Mouse (Mus musculus): ENCODE measurements at regions not wholly inside any gene's neighbourhood (a gene's known extent, or its start where the extent isn't known, plus 50 kb on each side); places are given as distances from the start of the nearest gene placed in this dataset.

GRCm38 (mm10) chr1:144452141-144452540 lies 115.3 kb downstream of the Rgs21 start:
- Histone ChIP-seq H3K27me3 (replicated peaks) (no peaks in the 10 kb centered on the region), H3K36me3 (no peaks in the 10 kb centered on the region), H3K9ac (no peak overlapping the region), H3K4me3 (no peak overlapping the region), H3K9me3 (no peaks in the 10 kb centered on the region), H3K4me1 (no peaks in the 10 kb centered on the region), H3K4me2 (replicated peaks) (no peak overlapping the region), H3K27ac (no peak overlapping the region)
- WGBS: 74% methylated on average over 1 of the region's 1 CpGs
- no peak for ATAC-seq (ENCODE audit: low FRiP score, low read depth)

DNA sequence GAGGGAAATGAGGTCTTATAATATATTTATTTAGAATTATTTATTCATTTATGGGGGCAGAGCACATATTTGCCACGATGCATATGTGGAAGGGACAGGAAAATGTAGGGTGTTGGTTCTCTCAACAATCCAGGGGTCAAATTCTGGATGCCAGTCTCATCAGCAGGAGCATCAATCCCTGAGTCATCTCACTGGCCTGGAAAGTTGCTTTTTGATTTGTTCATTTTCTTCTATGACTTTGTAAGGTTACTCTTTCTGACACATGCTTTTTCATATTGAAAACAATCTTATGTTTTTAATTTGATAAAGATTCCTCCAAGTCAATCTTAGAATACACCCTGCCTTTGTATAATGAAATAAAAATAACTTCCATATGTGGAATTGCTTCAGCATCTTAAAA lies 115.7 kb downstream of the Rgs21 start:
- Histone ChIP-seq H3K4me3 (no peak overlapping the region), H3K4me1 (no peaks in the 10 kb centered on the region), H3K9me3 (no peaks in the 10 kb centered on the region), H3K36me3 (no peaks in the 10 kb centered on the region), H3K4me2 (replicated peaks) (no peak overlapping the region), H3K27me3 (replicated peaks) (no peaks in the 10 kb centered on the region), H3K27ac (no peak overlapping the region), H3K9ac (no peak overlapping the region)
- WGBS: 64% methylated on average over 1 of the region's 1 CpGs
- no peak for ATAC-seq (ENCODE audit: low FRiP score, low read depth)

DNA sequence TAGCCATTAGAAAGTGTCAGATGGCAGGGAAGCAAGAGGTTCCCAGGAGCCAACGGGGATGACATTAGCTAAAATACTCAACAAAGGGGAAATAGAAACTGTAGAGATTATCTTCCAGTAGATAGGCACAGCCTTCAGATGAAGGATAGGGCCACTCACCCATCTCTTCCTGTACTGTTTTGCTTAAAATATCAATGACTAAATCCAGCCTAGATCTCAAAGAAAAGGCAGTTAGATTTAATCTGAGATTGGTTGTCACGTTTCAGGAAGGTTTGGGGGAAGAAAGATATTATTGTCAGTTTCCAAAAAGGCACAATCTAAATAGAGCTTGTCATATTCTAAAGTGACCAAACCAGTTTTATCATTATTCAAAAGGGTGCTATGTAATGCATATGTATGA lies 130.8 kb downstream of the Rgs21 start:
- ATAC-seq (ENCODE audit: low FRiP score, low read depth): no peak
- Histone ChIP-seq H3K27me3 (replicated peaks) (no peaks in the 10 kb centered on the region), H3K9me3 (no peaks in the 10 kb centered on the region), H3K27ac (no peak overlapping the region), H3K36me3 (no peaks in the 10 kb centered on the region), H3K4me2 (replicated peaks) (no peak overlapping the region), H3K4me1 (no peaks in the 10 kb centered on the region), H3K4me3 (no peak overlapping the region), H3K9ac (no peak overlapping the region)
- 88% methylated on average over 2 of the region's 2 CpGs for WGBS

GRCm38 (mm10) chr1:144432816-144433215 lies 134.7 kb downstream of the Rgs21 start:
- no peaks in the 10 kb centered on the region for H3K9me3 ChIP-seq
- no peaks in the 10 kb centered on the region for H3K4me1 ChIP-seq
- H3K4me3 ChIP-seq: no peak overlapping the region
- H3K27me3 ChIP-seq (replicated peaks): no peaks in the 10 kb centered on the region
- no peak overlapping the region for H3K27ac ChIP-seq
- WGBS: 94% methylated on average over 2 of the region's 2 CpGs
- no peaks in the 10 kb centered on the region for H3K36me3 ChIP-seq
- H3K9ac ChIP-seq: no peak overlapping the region
- H3K4me2 ChIP-seq (replicated peaks): no peak overlapping the region
- ATAC-seq (ENCODE audit: low FRiP score, low read depth): no peak

GRCm38 (mm10) chr1:144431535-144432276 lies 135.8 kb downstream of the Rgs21 start:
- WGBS: 88% methylated on average over 5 of the region's 5 CpGs

DNA sequence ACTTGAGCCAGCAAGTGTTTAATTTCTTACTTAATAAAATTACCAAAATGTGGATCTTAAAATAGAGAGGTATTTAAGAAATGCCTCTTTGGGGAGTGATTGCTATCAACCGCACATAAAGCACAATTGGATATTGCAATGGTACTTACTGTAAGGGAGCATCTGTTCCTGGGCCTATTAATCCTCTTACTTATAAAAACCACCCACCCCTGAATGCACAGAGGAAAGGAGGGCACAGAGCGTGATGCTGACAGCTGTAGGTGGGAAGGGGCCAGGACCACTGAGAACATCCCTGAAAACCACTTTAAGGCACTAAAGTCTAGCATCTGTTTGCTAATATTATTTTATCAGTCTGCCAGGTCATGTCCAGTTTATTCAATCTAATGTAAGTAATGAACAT lies 146.1 kb downstream of the Rgs21 start:
- Histone ChIP-seq H3K4me1 (no peaks in the 10 kb centered on the region), H3K27ac (no peak overlapping the region), H3K36me3 (no peaks in the 10 kb centered on the region), H3K9me3 (no peaks in the 10 kb centered on the region), H3K4me2 (replicated peaks) (no peak overlapping the region), H3K4me3 (no peak overlapping the region), H3K27me3 (replicated peaks) (no peaks in the 10 kb centered on the region), H3K9ac (no peak overlapping the region)
- 81% methylated on average over 2 of the region's 2 CpGs for WGBS
- ATAC-seq (ENCODE audit: low FRiP score, low read depth): no peak

More at GRCm38 (mm10) chr1:144431535-144432276, 135.8 kb downstream of the Rgs21 start:
- Histone ChIP-seq H3K4me1 (no peaks in the 10 kb centered on the region), H3K4me2 (replicated peaks) (no peak overlapping the region), H3K4me3 (no peak overlapping the region), H3K27me3 (replicated peaks) (no peaks in the 10 kb centered on the region), H3K36me3 (no peaks in the 10 kb centered on the region), H3K27ac (no peak overlapping the region), H3K9me3 (no peaks in the 10 kb centered on the region), H3K9ac (no peak overlapping the region)
- 0 out of 2 replicates have a peak, but pooled peaks have one; percentile 41 for ATAC-seq (ENCODE audit: low FRiP score, low read depth)

- WGBS: 39% methylated on average over 14 of the region's 15 CpGs
- H3K27me3 ChIP-seq (replicated peaks): no peaks in the 10 kb centered on the region
- ATAC-seq (ENCODE audit: low FRiP score, low read depth): peak; percentile 78
- H3K4me3 ChIP-seq: no peak overlapping the region
- H3K27ac ChIP-seq: no peak overlapping the region
- H3K9ac ChIP-seq: no peak overlapping the region
- H3K4me1 ChIP-seq: no peaks in the 10 kb centered on the region
- H3K9me3 ChIP-seq: no peaks in the 10 kb centered on the region
- no peaks in the 10 kb centered on the region for H3K36me3 ChIP-seq
- H3K4me2 ChIP-seq (replicated peaks): no peak overlapping the region
Observed at GRCm38 (mm10) chr1:144406387-144407383, 157.6 kb upstream of the Rgs1 start.

- Histone ChIP-seq H3K27ac (no peak overlapping the region), H3K4me2 (replicated peaks) (no peak overlapping the region), H3K4me1 (no peaks in the 10 kb centered on the region), H3K27me3 (replicated peaks) (no peaks in the 10 kb centered on the region), H3K4me3 (no peak overlapping the region), H3K9ac (no peak overlapping the region), H3K9me3 (no peaks in the 10 kb centered on the region), H3K36me3 (no peaks in the 10 kb centered on the region)
- no peak for ATAC-seq (ENCODE audit: low FRiP score, low read depth)
Observed at GRCm38 (mm10) chr1:144405724-144406123, 156.7 kb upstream of the Rgs1 start.

DNA sequence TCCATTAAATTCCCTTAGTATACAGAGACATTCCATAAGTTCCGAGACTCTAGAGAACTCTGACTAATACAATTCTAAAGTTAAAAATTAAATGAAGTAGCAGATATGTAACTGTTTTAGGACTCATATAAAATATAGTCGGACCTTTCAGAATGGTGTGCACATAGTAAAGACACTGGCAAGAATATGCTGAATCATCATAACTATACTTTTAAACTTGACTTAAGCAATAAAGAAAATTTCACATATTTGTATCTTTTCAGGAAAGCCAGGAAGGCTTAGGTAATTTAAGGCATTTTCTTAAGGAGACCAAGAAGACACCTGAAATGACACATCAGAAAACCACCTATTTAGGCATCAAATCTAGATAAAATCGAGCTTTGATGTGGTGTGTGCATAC lies 156.0 kb upstream of the Rgs1 start:
- Histone ChIP-seq H3K27ac (no peak overlapping the region), H3K36me3 (no peaks in the 10 kb centered on the region), H3K4me2 (replicated peaks) (no peak overlapping the region), H3K4me1 (no peaks in the 10 kb centered on the region), H3K9me3 (no peaks in the 10 kb centered on the region), H3K4me3 (no peak overlapping the region), H3K9ac (no peak overlapping the region), H3K27me3 (replicated peaks) (no peaks in the 10 kb centered on the region)
- WGBS: 85% methylated on average over 3 of the region's 3 CpGs
- ATAC-seq (ENCODE audit: low FRiP score, low read depth): no peak

DNA sequence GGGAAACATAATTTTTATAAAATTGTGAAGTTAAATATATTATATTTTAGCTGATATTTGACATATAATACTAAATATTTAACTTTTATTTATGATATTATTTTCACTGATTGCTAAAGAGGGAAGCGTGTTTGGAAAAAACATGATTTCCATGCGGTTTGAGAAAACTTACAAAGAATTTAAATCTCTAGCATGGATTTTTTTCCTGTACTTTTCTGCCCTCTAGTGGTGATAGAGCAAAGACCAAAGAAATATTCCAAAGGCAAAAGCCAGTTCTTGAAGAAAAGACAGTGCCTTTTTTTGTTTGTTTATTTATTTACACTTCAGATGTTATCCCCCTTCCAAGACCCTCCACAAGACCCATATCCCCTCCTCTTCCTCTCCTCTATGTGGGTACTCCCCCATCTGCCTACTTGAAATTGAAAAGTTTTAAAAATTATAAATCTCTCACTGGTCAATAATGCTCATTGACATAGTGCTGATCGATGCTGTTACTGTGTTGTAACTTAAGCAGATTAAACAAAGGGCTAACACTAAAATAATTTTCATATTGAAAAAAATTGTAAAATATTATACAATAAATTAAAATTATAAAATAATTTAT lies 131.1 kb upstream of the Rgs1 start:
- Histone ChIP-seq H3K27me3 (replicated peaks) (no peaks in the 10 kb centered on the region), H3K27ac (no peak overlapping the region), H3K4me1 (no peaks in the 10 kb centered on the region), H3K9me3 (no peaks in the 10 kb centered on the region), H3K4me2 (replicated peaks) (no peak overlapping the region), H3K36me3 (no peaks in the 10 kb centered on the region), H3K4me3 (no peak overlapping the region), H3K9ac (no peak overlapping the region)
- WGBS: 50% methylated on average over 3 of the region's 3 CpGs
- ATAC-seq (ENCODE audit: low FRiP score, low read depth): 0 out of 2 replicates have a peak, but pooled peaks have one; percentile 41

DNA sequence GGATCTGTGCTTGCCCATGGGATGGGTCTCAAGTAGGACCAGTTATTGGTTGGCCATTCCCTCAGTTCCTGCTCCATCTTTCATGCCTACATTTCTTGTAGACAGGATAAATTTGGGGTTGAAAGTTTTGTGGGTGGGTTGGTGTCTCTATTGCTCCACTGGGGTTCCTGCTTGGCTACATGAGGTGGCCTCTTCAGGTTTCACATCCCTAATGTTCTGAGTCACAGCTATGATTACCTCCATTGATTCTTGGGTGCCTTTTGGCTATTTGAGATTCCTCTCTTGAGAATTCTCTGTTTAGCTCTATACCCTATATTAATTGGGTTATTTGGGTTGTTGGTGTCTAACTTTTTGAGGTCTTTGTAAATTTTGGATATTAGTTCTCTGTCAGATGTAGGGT lies 125.1 kb upstream of the Rgs1 start:
- H3K4me3 ChIP-seq: no peak overlapping the region
- no peaks in the 10 kb centered on the region for H3K36me3 ChIP-seq
- no peak overlapping the region for H3K27ac ChIP-seq
- no peak for ATAC-seq (ENCODE audit: low FRiP score, low read depth)
- H3K9me3 ChIP-seq: no peaks in the 10 kb centered on the region
- H3K4me1 ChIP-seq: no peaks in the 10 kb centered on the region
- H3K9ac ChIP-seq: no peak overlapping the region
- H3K4me2 ChIP-seq (replicated peaks): no peak overlapping the region
- no peaks in the 10 kb centered on the region for H3K27me3 ChIP-seq (replicated peaks)

- no peak overlapping the region for H3K4me3 ChIP-seq
- no peaks in the 10 kb centered on the region for H3K9me3 ChIP-seq
- no peak overlapping the region for H3K27ac ChIP-seq
- ATAC-seq (ENCODE audit: low FRiP score, low read depth): no peak
- 79% methylated on average over 3 of the region's 3 CpGs for WGBS
- no peak overlapping the region for H3K4me2 ChIP-seq (replicated peaks)
- no peaks in the 10 kb centered on the region for H3K4me1 ChIP-seq
- no peaks in the 10 kb centered on the region for H3K27me3 ChIP-seq (replicated peaks)
- H3K9ac ChIP-seq: no peak overlapping the region
- no peaks in the 10 kb centered on the region for H3K36me3 ChIP-seq
Observed at GRCm38 (mm10) chr1:144367492-144367891, 118.5 kb upstream of the Rgs1 start.
